Mouse (Mus musculus) forebrain, embryonic 13.5 days (tissue): ENCODE measurements at regions not wholly inside any gene's neighbourhood (a gene's known extent, or its start where the extent isn't known, plus 50 kb on each side); places are given as distances from the start of the nearest gene placed in this dataset. TPM values are rescaled to one million over a fixed set of nuclear protein-coding genes. Genes with fewer than 3 reads are reported as not detected.

Experiments used
- ATAC-seq: fragments of 200-750 bp; cut with Nextera tagmentation; 2 replicates; pipeline ENCODE4 v1.8.0; 2017
- H3K27ac ChIP-seq: fragments of 300-500 bp; sonication (generic); 2 replicates; pipeline ENCODE4 v1.5.1; 2015; ENCODE audit warnings: inconsistent platforms, mild to moderate bottlenecking, moderate library complexity
- H3K27me3 ChIP-seq: fragments of 300-500 bp; sonication (generic); 2 replicates; pipeline ENCODE4 v1.6.1; 2015; ENCODE audit warnings: mild to moderate bottlenecking, inconsistent platforms
- H3K36me3 ChIP-seq: fragments of 300-500 bp; sonication (generic); 2 replicates; pipeline ENCODE4 v1.6.1; 2015; ENCODE audit warnings: mild to moderate bottlenecking, inconsistent platforms; ENCODE audit not compliant: poor library complexity, severe bottlenecking
- H3K4me1 ChIP-seq: fragments of 300-500 bp; sonication (generic); 2 replicates; pipeline ENCODE4 v1.6.1; 2015; ENCODE audit warnings: inconsistent platforms
- H3K4me2 ChIP-seq: fragments of 300-500 bp; sonication (generic); 2 replicates; pipeline ENCODE4 v1.6.1; 2015; ENCODE audit warnings: inconsistent platforms, mild to moderate bottlenecking, moderate library complexity
- H3K4me3 ChIP-seq: fragments of 300-500 bp; sonication (generic); 2 replicates; pipeline ENCODE4 v1.5.1; 2015; ENCODE audit warnings: mild to moderate bottlenecking, inconsistent platforms
- H3K9ac ChIP-seq: fragments of 300-500 bp; sonication (generic); 2 replicates; pipeline ENCODE4 v1.6.1; 2015; ENCODE audit warnings: mild to moderate bottlenecking, inconsistent platforms
- H3K9me3 ChIP-seq: fragments of 300-500 bp; sonication (generic); replicated peaks from 2 replicates; pipeline ENCODE4 v1.6.1; 2016; ENCODE audit warnings: inconsistent platforms
- WGBS: fragments of 180-500 bp; shearing (Covaris S2); methylation state at CpG from one replicate; pipeline ENCODE4 v1.1.7; 2015; 5-methylcytosine and 5-hydroxymethylcytosine counted together
- microRNA-seq: library from miRNA; unstranded; fragments of <30 nt; microRNA quantifications from one replicate; pipeline ENCODE4, GENCODE M21; 2016

- 77% methylated on average over 2 of the region's 2 CpGs for WGBS
- ATAC-seq = no peak
- Histone ChIP-seq H3K27ac (no peak overlapping the region), H3K4me1 (no peaks in the 10 kb centered on the region), H3K9me3 (no peaks in the 10 kb centered on the region), H3K4me2 (no peak overlapping the region), H3K9ac (no peak overlapping the region), H3K27me3 (no peaks in the 10 kb centered on the region), H3K36me3 (no peaks in the 10 kb centered on the region), H3K4me3 (no peak overlapping the region)
Observed at GRCm38 (mm10) chr17:82199981-82200380, 461.8 kb upstream of the Slc8a1 start.

- H3K4me1 ChIP-seq = no peaks in the 10 kb centered on the region
- no peak overlapping the region for H3K4me2 ChIP-seq
- H3K4me3 ChIP-seq = no peak overlapping the region
- H3K36me3 ChIP-seq = no peaks in the 10 kb centered on the region
- H3K9me3 ChIP-seq = no peaks in the 10 kb centered on the region
- H3K27me3 ChIP-seq = no peaks in the 10 kb centered on the region
- no peak overlapping the region for H3K9ac ChIP-seq
- WGBS = 25% methylated on average over 5 of the region's 5 CpGs
- no peak overlapping the region for H3K27ac ChIP-seq
- no peak for ATAC-seq
Observed at GRCm38 (mm10) chr17:82199031-82199642, 461.0 kb upstream of the Slc8a1 start.

DNA sequence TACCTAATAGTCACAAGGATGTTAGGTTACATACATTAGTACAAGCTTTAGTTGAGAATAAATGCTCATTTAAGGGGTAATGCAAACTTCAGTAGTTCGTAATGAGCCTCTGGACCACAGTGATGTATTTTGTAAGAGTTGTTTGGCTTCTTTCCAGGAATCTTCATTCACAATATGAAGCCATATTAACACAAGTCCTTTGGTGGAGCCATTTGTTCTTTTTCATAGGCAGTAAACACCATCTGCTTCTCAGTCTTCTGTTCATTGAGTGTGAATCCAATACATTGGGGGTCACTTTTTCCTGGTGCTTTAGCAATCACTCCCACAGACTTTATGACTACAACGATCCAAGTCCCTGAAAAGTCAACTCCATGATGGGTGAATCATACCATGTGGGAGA is 446.1 kb upstream of the Slc8a1 start:
- no peak for ATAC-seq
- no peak overlapping the region for H3K27ac ChIP-seq
- 64% methylated on average over 2 of the region's 2 CpGs for WGBS
- no peaks in the 10 kb centered on the region for H3K27me3 ChIP-seq
- no peak overlapping the region for H3K4me2 ChIP-seq
- no peaks in the 10 kb centered on the region for H3K36me3 ChIP-seq
- H3K4me3 ChIP-seq = no peak overlapping the region
- H3K9ac ChIP-seq = no peak overlapping the region
- no peaks in the 10 kb centered on the region for H3K9me3 ChIP-seq
- H3K4me1 ChIP-seq = no peaks in the 10 kb centered on the region

DNA sequence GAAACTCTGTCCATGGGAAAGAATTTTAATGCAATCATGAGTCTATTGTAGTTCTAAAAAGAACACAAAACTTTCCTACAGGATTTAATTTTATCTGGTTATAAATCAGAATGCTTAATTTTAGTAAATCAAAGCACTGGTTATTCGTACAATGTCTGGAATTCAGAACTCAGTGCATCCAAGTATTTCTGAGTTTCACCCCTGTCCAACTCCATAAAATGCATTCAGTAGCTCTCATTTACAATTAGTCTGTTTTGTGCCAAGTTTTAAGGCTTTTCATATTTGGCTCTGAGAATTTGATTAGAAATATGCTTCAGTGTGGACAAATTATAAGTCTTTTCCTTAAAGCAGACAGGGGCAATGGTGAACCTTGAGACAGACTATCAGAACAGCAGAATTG is 433.0 kb upstream of the Slc8a1 start:
- no peak for ATAC-seq
- no peak overlapping the region for H3K9ac ChIP-seq
- no peak overlapping the region for H3K27ac ChIP-seq
- H3K36me3 ChIP-seq = no peaks in the 10 kb centered on the region
- no peaks in the 10 kb centered on the region for H3K4me1 ChIP-seq
- 89% methylated on average over 1 of the region's 1 CpGs for WGBS
- no peaks in the 10 kb centered on the region for H3K9me3 ChIP-seq
- H3K27me3 ChIP-seq = no peaks in the 10 kb centered on the region
- H3K4me3 ChIP-seq = no peak overlapping the region
- H3K4me2 ChIP-seq = no peak overlapping the region

GRCm38 (mm10) chr17:82153446-82153845 is 415.3 kb upstream of the Slc8a1 start:
- Histone ChIP-seq H3K4me1 (no peaks in the 10 kb centered on the region), H3K4me3 (no peak overlapping the region), H3K36me3 (no peaks in the 10 kb centered on the region), H3K9ac (no peak overlapping the region), H3K27me3 (no peaks in the 10 kb centered on the region), H3K4me2 (no peak overlapping the region), H3K9me3 (no peaks in the 10 kb centered on the region), H3K27ac (no peak overlapping the region)
- 47% methylated on average over 2 of the region's 2 CpGs for WGBS
- no peak for ATAC-seq

DNA sequence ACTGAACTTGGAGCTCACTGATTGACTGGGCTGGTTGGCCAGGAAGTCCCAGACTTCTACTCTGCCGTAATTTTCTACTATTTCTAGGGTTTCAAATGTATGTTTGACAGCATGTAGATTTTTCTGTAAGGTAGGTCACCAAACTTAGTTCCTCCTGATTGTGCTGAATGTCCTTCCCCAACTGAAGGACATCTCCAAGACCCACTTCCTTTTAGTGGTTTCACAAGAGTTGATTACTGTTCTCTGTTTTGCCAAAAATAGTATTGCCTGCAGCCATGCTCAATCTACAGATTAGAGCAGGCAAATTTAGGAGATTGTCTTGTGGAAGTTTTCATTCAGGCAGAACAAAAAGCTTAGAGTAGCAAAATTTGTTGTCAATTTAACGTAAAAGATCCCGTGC is 396.7 kb upstream of the Slc8a1 start:
- Histone ChIP-seq H3K36me3 (no peaks in the 10 kb centered on the region), H3K27me3 (no peaks in the 10 kb centered on the region), H3K9me3 (no peaks in the 10 kb centered on the region), H3K4me2 (no peak overlapping the region), H3K4me1 (no peaks in the 10 kb centered on the region), H3K4me3 (no peak overlapping the region), H3K9ac (no peak overlapping the region), H3K27ac (no peak overlapping the region)
- ATAC-seq = no peak
- WGBS = 91% methylated on average over 3 of the region's 3 CpGs

- Histone ChIP-seq H3K4me1 (no peaks in the 10 kb centered on the region), H3K4me3 (no peak overlapping the region), H3K9ac (no peak overlapping the region), H3K27ac (no peak overlapping the region), H3K4me2 (no peak overlapping the region), H3K36me3 (no peaks in the 10 kb centered on the region), H3K27me3 (no peaks in the 10 kb centered on the region), H3K9me3 (no peaks in the 10 kb centered on the region)
- peak; percentile 41; the same call in 1 of the 2 replicates for ATAC-seq
- WGBS = 84% methylated on average over 3 of the region's 3 CpGs
Observed at GRCm38 (mm10) chr17:82132941-82133340, 394.8 kb upstream of the Slc8a1 start.

GRCm38 (mm10) chr17:82087141-82087540 is 349.0 kb upstream of the Slc8a1 start:
- Histone ChIP-seq H3K4me2 (no peak overlapping the region), H3K9me3 (no peaks in the 10 kb centered on the region), H3K9ac (no peak overlapping the region), H3K36me3 (no peaks in the 10 kb centered on the region), H3K4me1 (no peaks in the 10 kb centered on the region), H3K27me3 (no peaks in the 10 kb centered on the region), H3K27ac (no peak overlapping the region), H3K4me3 (no peak overlapping the region)
- 87% methylated on average over 3 of the region's 3 CpGs for WGBS
- no peak for ATAC-seq

DNA sequence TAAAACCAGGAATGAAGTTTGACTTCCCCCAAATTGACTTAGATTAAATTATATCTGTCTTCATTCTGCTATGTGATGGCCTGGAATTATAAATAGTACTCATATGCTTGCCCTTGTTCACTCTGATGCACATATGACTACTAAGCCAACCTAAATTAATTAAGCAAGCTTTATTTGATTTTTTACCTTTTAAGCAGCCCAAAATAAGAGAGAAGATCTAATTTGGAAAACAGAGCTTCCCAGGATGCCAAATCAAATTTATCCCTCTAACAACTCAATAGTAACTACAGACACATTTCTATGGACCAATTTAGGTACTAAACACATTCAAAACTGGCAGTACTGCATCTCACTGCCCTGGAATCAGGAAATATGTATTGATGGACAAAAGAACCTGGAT is 342.1 kb upstream of the Slc8a1 start:
- no peak overlapping the region for H3K27ac ChIP-seq
- no peaks in the 10 kb centered on the region for H3K27me3 ChIP-seq
- H3K4me3 ChIP-seq = no peak overlapping the region
- H3K4me1 ChIP-seq = no peaks in the 10 kb centered on the region
- no peak overlapping the region for H3K9ac ChIP-seq
- H3K36me3 ChIP-seq = no peaks in the 10 kb centered on the region
- H3K4me2 ChIP-seq = no peak overlapping the region
- no peaks in the 10 kb centered on the region for H3K9me3 ChIP-seq
- ATAC-seq = no peak

Small RNA genes in the stretch of these regions (microRNA-seq; reads per million reads assigned to microRNA genes)
- gene Gm23400 (not detected), gene Gm27359 (not detected)
